Mouse (Mus musculus): ENCODE measurements around the gene Pnrc2. TPM values are rescaled to one million over a fixed set of nuclear protein-coding genes. Genes with fewer than 3 reads are reported as not detected.

The Pnrc2 gene
- total and polyA plus RNA-seq, 2 experiments from 2014 or later, result 78.7 to 107 TPM

- Histone ChIP-seq H3K27ac (ENCODE audit: low read depth) (no peak overlapping the region), H3K4me3 (ENCODE audit: low read depth, low read length) (no peak overlapping the region), H3K4me2 (ENCODE audit: low read depth, low read length) (no peak overlapping the region), H3K4me1 (ENCODE audit: control insufficient read depth, insufficient read depth) (peaks cover 7% of the 10 kb centered on the region), H3K36me3 (replicated peaks; ENCODE audit: control insufficient read depth, insufficient read depth, low read length) (no peaks in the 10 kb centered on the region), H3K9me3 (replicated peaks; ENCODE audit: control insufficient read depth, low read length) (no peaks in the 10 kb centered on the region), H3K9ac (replicated peaks; ENCODE audit: low read depth, low read length) (no peak overlapping the region), H3K27me3 (ENCODE audit: control insufficient read depth, insufficient read depth, low read length) (no peaks in the 10 kb centered on the region)
- DNase-seq (ENCODE audit: low spot score) (no peak), ATAC-seq (ENCODE audit: insufficient read depth, low read depth) (no peak)
- TF ChIP-seq EP300 (IDR thresholded peaks at IDR 0.05; ENCODE audit: low read depth) (no peak), CTCF (IDR thresholded peaks at IDR 0.05; ENCODE audit: low read depth) (no peak)
- 83% methylated on average over 12 of the region's 12 CpGs for WGBS
These were observed 12.0 kb upstream of the Pnrc2 start for GRCm38 (mm10) chr4:135885676-135886075.

- WGBS, result 84% methylated on average over 6 of the region's 6 CpGs
- Histone ChIP-seq H3K9me3 (replicated peaks; ENCODE audit: control insufficient read depth, low read length) (no peaks in the 10 kb centered on the region), H3K27ac (ENCODE audit: low read depth) (no peak overlapping the region), H3K4me2 (ENCODE audit: low read depth, low read length) (no peak overlapping the region), H3K9ac (replicated peaks; ENCODE audit: low read depth, low read length) (no peak overlapping the region), H3K4me3 (ENCODE audit: low read depth, low read length) (no peak overlapping the region), H3K27me3 (ENCODE audit: control insufficient read depth, insufficient read depth, low read length) (no peaks in the 10 kb centered on the region), H3K4me1 (ENCODE audit: control insufficient read depth, insufficient read depth) (peaks cover 7% of the 10 kb centered on the region), H3K36me3 (replicated peaks; ENCODE audit: control insufficient read depth, insufficient read depth, low read length) (no peaks in the 10 kb centered on the region)
- TF ChIP-seq CTCF (IDR thresholded peaks at IDR 0.05; ENCODE audit: low read depth) (no peak), EP300 (IDR thresholded peaks at IDR 0.05; ENCODE audit: low read depth) (no peak)
- no peak for ATAC-seq (ENCODE audit: insufficient read depth, low read depth)
- DNase-seq (ENCODE audit: low spot score), result no peak
These were observed 10.9 kb upstream of the Pnrc2 start for GRCm38 (mm10) chr4:135884531-135884930.

GRCm38 (mm10) chr4:135883881-135884516, 10.3 kb upstream of the Pnrc2 start:
- peak overlapping the region; percentile 8 for H3K27ac ChIP-seq (ENCODE audit: low read depth)
- no peak for TF ChIP-seq EP300 (IDR thresholded peaks at IDR 0.05; ENCODE audit: low read depth)
- no peak for TF ChIP-seq CTCF (IDR thresholded peaks at IDR 0.05; ENCODE audit: low read depth)
- no peak for ATAC-seq (ENCODE audit: insufficient read depth, low read depth)

DNA sequence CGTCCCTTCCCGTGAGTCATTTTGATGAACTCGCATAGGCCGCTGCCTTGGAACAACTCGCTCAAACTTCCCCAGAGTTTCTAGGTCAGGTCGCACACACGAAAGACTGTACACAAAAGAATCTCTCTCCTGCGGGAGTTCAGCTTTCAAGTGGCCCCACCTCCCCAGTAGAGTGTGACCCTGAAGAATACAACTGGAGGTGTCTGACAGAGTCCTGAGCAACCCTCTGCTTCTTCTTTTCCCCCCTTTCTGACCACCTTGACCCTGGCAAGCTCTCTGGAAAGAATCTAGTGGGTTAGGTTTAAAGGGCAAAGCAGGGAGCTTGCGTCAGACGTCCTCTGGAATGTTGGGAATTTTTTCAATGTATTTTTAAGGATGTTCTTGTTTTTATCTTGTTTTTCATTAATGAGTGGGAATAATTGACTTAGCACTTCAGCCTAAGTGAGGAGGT, 9.8 kb upstream of the Pnrc2 start:
- Histone ChIP-seq H3K9me3 (replicated peaks; ENCODE audit: control insufficient read depth, low read length) (no peaks in the 10 kb centered on the region), H3K27me3 (ENCODE audit: control insufficient read depth, insufficient read depth, low read length) (no peaks in the 10 kb centered on the region), H3K36me3 (replicated peaks; ENCODE audit: control insufficient read depth, insufficient read depth, low read length) (no peaks in the 10 kb centered on the region), H3K27ac (ENCODE audit: low read depth) (peak overlapping the region; percentile 51), H3K9ac (replicated peaks; ENCODE audit: low read depth, low read length) (no peak overlapping the region), H3K4me1 (ENCODE audit: control insufficient read depth, insufficient read depth) (peaks cover 7% of the 10 kb centered on the region), H3K4me3 (ENCODE audit: low read depth, low read length) (no peak overlapping the region), H3K4me2 (ENCODE audit: low read depth, low read length) (no peak overlapping the region)
- TF ChIP-seq CTCF (IDR thresholded peaks at IDR 0.05; ENCODE audit: low read depth) (no peak), EP300 (IDR thresholded peaks at IDR 0.05; ENCODE audit: low read depth) (no peak)
- ATAC-seq (ENCODE audit: insufficient read depth, low read depth) (no peak), DNase-seq (ENCODE audit: low spot score) (no peak)
- 35% methylated on average over 10 of the region's 10 CpGs for WGBS

More at GRCm38 (mm10) chr4:135883881-135884516, 10.3 kb upstream of the Pnrc2 start:
- Histone ChIP-seq H3K4me2 (ENCODE audit: low read depth, low read length) (no peak overlapping the region), H3K9ac (replicated peaks; ENCODE audit: low read depth, low read length) (no peak overlapping the region; the same call in 1 of the 2 replicates), H3K4me3 (ENCODE audit: low read depth, low read length) (no peak overlapping the region), H3K27me3 (ENCODE audit: control insufficient read depth, insufficient read depth, low read length) (no peaks in the 10 kb centered on the region), H3K36me3 (replicated peaks; ENCODE audit: control insufficient read depth, insufficient read depth, low read length) (no peaks in the 10 kb centered on the region), H3K4me1 (ENCODE audit: control insufficient read depth, insufficient read depth) (peaks cover 7% of the 10 kb centered on the region), H3K9me3 (replicated peaks; ENCODE audit: control insufficient read depth, low read length) (no peaks in the 10 kb centered on the region)
- 67% methylated on average over 7 of the region's 7 CpGs for WGBS
- DNase-seq (ENCODE audit: low spot score), result no peak

- Histone ChIP-seq H3K4me1 (ENCODE audit: control insufficient read depth, insufficient read depth) (peaks cover 9% of the 10 kb centered on the region), H3K9me3 (replicated peaks; ENCODE audit: control insufficient read depth, low read length) (no peaks in the 10 kb centered on the region), H3K4me2 (ENCODE audit: low read depth, low read length) (no peak overlapping the region), H3K36me3 (replicated peaks; ENCODE audit: control insufficient read depth, insufficient read depth, low read length) (no peaks in the 10 kb centered on the region), H3K9ac (replicated peaks; ENCODE audit: low read depth, low read length) (no peak overlapping the region), H3K27ac (ENCODE audit: low read depth) (no peak overlapping the region), H3K27me3 (ENCODE audit: control insufficient read depth, insufficient read depth, low read length) (no peaks in the 10 kb centered on the region), H3K4me3 (ENCODE audit: low read depth, low read length) (no peak overlapping the region)
- no peak for TF ChIP-seq CTCF (IDR thresholded peaks at IDR 0.05; ENCODE audit: low read depth)
- no peak for TF ChIP-seq EP300 (IDR thresholded peaks at IDR 0.05; ENCODE audit: low read depth)
- WGBS, result 76% methylated on average over 6 of the region's 6 CpGs
- ATAC-seq (ENCODE audit: insufficient read depth, low read depth) (no peak), DNase-seq (ENCODE audit: low spot score) (no peak)
These were observed 8.4 kb upstream of the Pnrc2 start for GRCm38 (mm10) chr4:135882023-135882422.

GRCm38 (mm10) chr4:135880576-135880975, 6.9 kb upstream of the Pnrc2 start:
- 81% methylated on average over 10 of the region's 10 CpGs for WGBS
- Histone ChIP-seq H3K9ac (replicated peaks; ENCODE audit: low read depth, low read length) (no peak overlapping the region), H3K4me1 (ENCODE audit: control insufficient read depth, insufficient read depth) (peaks cover 21% of the 10 kb centered on the region), H3K4me3 (ENCODE audit: low read depth, low read length) (no peak overlapping the region), H3K4me2 (ENCODE audit: low read depth, low read length) (no peak overlapping the region), H3K9me3 (replicated peaks; ENCODE audit: control insufficient read depth, low read length) (no peaks in the 10 kb centered on the region), H3K36me3 (replicated peaks; ENCODE audit: control insufficient read depth, insufficient read depth, low read length) (no peaks in the 10 kb centered on the region), H3K27ac (ENCODE audit: low read depth) (no peak overlapping the region), H3K27me3 (ENCODE audit: control insufficient read depth, insufficient read depth, low read length) (no peaks in the 10 kb centered on the region)
- no peak for TF ChIP-seq EP300 (IDR thresholded peaks at IDR 0.05; ENCODE audit: low read depth)
- TF ChIP-seq CTCF (IDR thresholded peaks at IDR 0.05; ENCODE audit: low read depth), result no peak
- ATAC-seq (ENCODE audit: insufficient read depth, low read depth), result no peak
- DNase-seq (ENCODE audit: low spot score), result no peak
